Mouse (Mus musculus) liver, embryonic 15.5 days (tissue): ENCODE data around the gene Mfap1b. TPM values are rescaled to one million over a fixed set of nuclear protein-coding genes. Genes with fewer than 3 reads are reported as not detected.
"Not testable (repeated sequence)": the region's sequence is repeated elsewhere in the genome, so short reads cannot be mapped to it uniquely, and the experiment has no call there.

Source experiments
- ATAC-seq: fragments of 200-750 bp; cut with Nextera tagmentation; 2 replicates; pipeline ENCODE4 v1.8.0; 2017; ENCODE audit warnings: moderate number of reproducible peaks, mild to moderate bottlenecking, moderate library complexity; ENCODE audit not compliant: insufficient read depth
- H3K27ac ChIP-seq: fragments of 300-500 bp; sonication (generic); replicated peaks from 2 replicates; pipeline ENCODE4 v1.5.1; 2015; ENCODE audit warnings: mild to moderate bottlenecking, inconsistent platforms
- H3K27me3 ChIP-seq: fragments of 300-500 bp; sonication (generic); 2 replicates; pipeline ENCODE4 v1.6.1; 2015; ENCODE audit warnings: mild to moderate bottlenecking, inconsistent platforms
- H3K36me3 ChIP-seq: fragments of 300-500 bp; sonication (generic); replicated peaks from 2 replicates; pipeline ENCODE4 v1.6.1; 2015; ENCODE audit warnings: moderate library complexity, mild to moderate bottlenecking, inconsistent platforms
- H3K4me1 ChIP-seq: fragments of 300-500 bp; sonication (generic); replicated peaks from 2 replicates; pipeline ENCODE4 v1.6.1; 2015; ENCODE audit warnings: inconsistent platforms
- H3K4me2 ChIP-seq: fragments of 300-500 bp; sonication (generic); 2 replicates; pipeline ENCODE4 v1.6.1; 2015; ENCODE audit warnings: moderate library complexity, mild to moderate bottlenecking, inconsistent platforms
- H3K4me3 ChIP-seq: fragments of 300-500 bp; sonication (generic); replicated peaks from 2 replicates; pipeline ENCODE4 v1.5.1; 2015; ENCODE audit warnings: mild to moderate bottlenecking, inconsistent platforms
- H3K9ac ChIP-seq: fragments of 300-500 bp; sonication (generic); 2 replicates; pipeline ENCODE4 v1.6.1; 2015; ENCODE audit warnings: moderate library complexity, mild to moderate bottlenecking, inconsistent platforms
- H3K9me3 ChIP-seq: fragments of 300-500 bp; sonication (generic); replicated peaks from 2 replicates; pipeline ENCODE4 v1.6.1; 2016; ENCODE audit warnings: inconsistent platforms
- WGBS: fragments of 180-500 bp; shearing (Covaris S2); methylation state at CpG from one replicate; pipeline ENCODE4 v1.1.7; 2015; ENCODE audit warnings: mixed read lengths; ENCODE audit not compliant: insufficient replicate concordance; 5-methylcytosine and 5-hydroxymethylcytosine counted together
- polyA plus RNA-seq: library from polyadenylated mRNA; unstranded; fragments of >200 nt; fragmentation: Nextera tagmentation; extraction: Ambion mirVana; gene quantifications from 2 replicates; pipeline ENCODE4 v1.2.1, GENCODE M21; 2015

Mfap1b gene
- 20.4 and 20.6 TPM in 2 replicates for polyA plus RNA-seq

- H3K4me3 ChIP-seq = peak within 1 kb of the TSS; percentile 75
- peak within 1 kb of the TSS; percentile 82 for H3K4me2 ChIP-seq
- H3K9me3 ChIP-seq, H3K36me3 ChIP-seq, H3K27me3 ChIP-seq: not testable (repeated sequence)
- peak; percentile 94 for ATAC-seq
- peak within 1 kb of the TSS; percentile 83 for H3K27ac ChIP-seq
- peaks cover 11% of the 10 kb centered on the region for H3K4me1 ChIP-seq
- peak within 1 kb of the TSS; percentile 70 for H3K9ac ChIP-seq
- WGBS = 3% methylated on average over 41 of the region's 41 CpGs
Observed at GRCm38 (mm10) chr2:121473301-121474179, at the start of gene Mfap1b. Gene Mfap1b (minus strand): TSS chr2:121474067.

DNA sequence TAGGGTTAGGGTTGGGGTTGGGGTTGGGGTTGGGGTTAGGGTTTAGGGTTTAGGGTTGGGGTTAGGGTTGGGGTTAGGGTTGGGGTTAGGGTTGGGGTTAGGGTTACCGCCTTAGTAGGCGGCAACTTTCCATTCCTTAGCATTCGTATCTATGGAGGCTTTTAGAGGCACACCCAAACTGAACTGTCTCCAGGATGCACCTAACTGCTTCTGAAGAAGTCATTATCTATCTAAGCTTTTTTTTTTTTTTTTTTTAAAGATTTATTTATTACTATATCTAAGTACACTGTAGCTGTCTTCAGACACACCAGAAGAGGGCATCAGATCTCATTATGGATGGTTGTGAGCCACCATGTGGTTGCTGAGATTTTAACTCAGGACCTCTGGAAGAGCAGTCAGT, 49.0 kb upstream of the Mfap1b start:
- H3K4me3 ChIP-seq, ATAC-seq, H3K4me2 ChIP-seq, H3K9me3 ChIP-seq, H3K4me1 ChIP-seq, H3K27ac ChIP-seq, H3K9ac ChIP-seq, H3K27me3 ChIP-seq: not testable (repeated sequence)
- WGBS = 74% methylated on average over 3 of the region's 3 CpGs
- peaks cover 76% of the 10 kb centered on the region for H3K36me3 ChIP-seq

- H3K4me1 ChIP-seq = no peaks in the 10 kb centered on the region
- H3K27ac ChIP-seq = no peak overlapping the region
- no peak overlapping the region for H3K4me3 ChIP-seq
- H3K36me3 ChIP-seq = peaks cover 82% of the 10 kb centered on the region
- H3K27me3 ChIP-seq = no peaks in the 10 kb centered on the region
- H3K9ac ChIP-seq = no peak overlapping the region
- no peaks in the 10 kb centered on the region for H3K9me3 ChIP-seq
- WGBS = 72% methylated on average over 2 of the region's 2 CpGs
- no peak for ATAC-seq
- H3K4me2 ChIP-seq = no peak overlapping the region
Observed at GRCm38 (mm10) chr2:121522006-121522405, 48.1 kb upstream of the Mfap1b start.

GRCm38 (mm10) chr2:121518711-121519110, 44.8 kb upstream of the Mfap1b start:
- ATAC-seq, H3K9me3 ChIP-seq, H3K27ac ChIP-seq, H3K27me3 ChIP-seq, H3K4me1 ChIP-seq, H3K4me3 ChIP-seq, H3K9ac ChIP-seq, H3K4me2 ChIP-seq: not testable (repeated sequence)
- 88% methylated on average over 4 of the region's 4 CpGs for WGBS
- H3K36me3 ChIP-seq = peaks cover 76% of the 10 kb centered on the region

- 83% methylated on average over 5 of the region's 5 CpGs for WGBS
- Histone ChIP-seq H3K27me3 (no peaks in the 10 kb centered on the region), H3K36me3 (peaks cover 76% of the 10 kb centered on the region), H3K9ac (no peak overlapping the region), H3K4me1 (0 out of 2 replicates have a peak, but pooled peaks cover under 1% of the 10 kb centered on the region), H3K4me3 (no peak overlapping the region), H3K4me2 (no peak overlapping the region), H3K27ac (no peak overlapping the region), H3K9me3 (no peaks in the 10 kb centered on the region)
- no peak for ATAC-seq
Observed at GRCm38 (mm10) chr2:121518106-121518505, 44.2 kb upstream of the Mfap1b start.

- peaks cover 87% of the 10 kb centered on the region for H3K36me3 ChIP-seq
- no peak overlapping the region for H3K4me3 ChIP-seq
- WGBS = 82% methylated on average over 4 of the region's 4 CpGs
- H3K27ac ChIP-seq = no peak overlapping the region
- no peak overlapping the region for H3K4me2 ChIP-seq
- ATAC-seq = no peak
- H3K9me3 ChIP-seq = no peaks in the 10 kb centered on the region
- no peaks in the 10 kb centered on the region for H3K27me3 ChIP-seq
- H3K4me1 ChIP-seq = peaks cover 23% of the 10 kb centered on the region
- H3K9ac ChIP-seq = no peak overlapping the region
Observed at GRCm38 (mm10) chr2:121514211-121514610, 40.3 kb upstream of the Mfap1b start.

DNA sequence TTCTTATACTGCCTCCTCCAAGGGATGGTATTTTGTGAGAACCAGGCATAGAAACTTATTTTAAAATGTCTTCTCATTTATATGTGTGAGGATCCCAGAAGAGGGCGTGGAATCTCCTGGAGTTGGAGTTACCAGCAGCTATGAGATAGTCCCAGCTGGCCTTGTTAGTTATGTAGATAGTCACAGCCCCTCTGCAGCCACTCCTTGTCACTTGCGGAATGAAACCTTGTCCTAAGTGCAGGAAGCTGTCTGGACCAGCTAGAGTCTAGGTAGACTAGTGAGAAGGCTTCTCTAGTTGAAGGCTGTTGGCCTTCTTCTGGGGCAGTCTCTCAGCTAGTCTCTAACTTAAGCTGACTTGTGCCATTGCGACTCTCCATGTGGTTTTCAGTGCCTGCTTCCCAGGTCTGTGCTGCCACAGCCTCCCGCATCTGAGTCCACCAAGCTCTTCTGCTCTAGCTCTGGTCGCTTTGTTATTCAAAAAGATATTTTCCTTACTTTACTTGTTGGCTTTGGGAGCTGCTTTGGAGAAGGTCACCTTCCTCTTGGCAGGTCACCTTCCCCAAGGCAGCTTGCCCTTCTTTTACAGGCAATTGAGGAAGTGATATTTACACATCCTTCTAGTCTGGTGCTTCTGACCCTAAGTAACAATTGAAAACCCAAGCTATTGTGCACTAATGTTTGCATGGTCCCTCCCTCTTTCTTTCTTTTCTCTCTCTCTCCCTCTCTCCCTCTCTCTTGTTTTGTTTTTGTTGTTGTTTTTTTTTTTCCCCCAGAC, 39.3 kb upstream of the Mfap1b start:
- H3K9ac ChIP-seq, H3K4me3 ChIP-seq, H3K27me3 ChIP-seq, H3K9me3 ChIP-seq, H3K27ac ChIP-seq, ATAC-seq, H3K4me2 ChIP-seq: not testable (repeated sequence)
- WGBS = 78% methylated on average over 5 of the region's 5 CpGs
- Histone ChIP-seq H3K4me1 (peaks cover 33% of the 10 kb centered on the region), H3K36me3 (peaks cover 77% of the 10 kb centered on the region)

DNA sequence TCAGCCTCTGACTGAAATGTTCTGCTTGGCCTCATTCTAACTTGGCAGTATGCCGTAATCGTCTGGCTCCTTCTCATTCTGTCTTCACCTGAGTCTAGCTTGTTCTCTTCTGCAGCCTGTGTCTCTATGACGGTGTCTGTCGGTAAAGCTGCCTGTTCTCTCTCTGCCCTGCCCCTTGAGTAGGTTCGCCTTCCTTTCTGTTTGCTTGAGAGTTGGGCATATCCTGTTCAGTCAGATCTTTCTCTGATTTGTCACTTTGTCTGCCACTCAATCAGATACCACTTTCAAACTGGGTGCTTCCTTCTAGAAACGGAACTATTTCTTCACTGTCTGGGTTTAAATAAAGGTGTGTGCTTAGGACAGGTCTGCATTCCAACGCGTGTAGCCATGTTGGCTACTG, 37.5 kb upstream of the Mfap1b start:
- Histone ChIP-seq H3K4me3 (no peak overlapping the region), H3K4me1 (peaks cover 41% of the 10 kb centered on the region), H3K9ac (no peak overlapping the region), H3K9me3 (no peaks in the 10 kb centered on the region), H3K4me2 (no peak overlapping the region), H3K27me3 (no peaks in the 10 kb centered on the region), H3K27ac (no peak overlapping the region), H3K36me3 (peaks cover 61% of the 10 kb centered on the region)
- 82% methylated on average over 8 of the region's 8 CpGs for WGBS
- no peak for ATAC-seq

DNA sequence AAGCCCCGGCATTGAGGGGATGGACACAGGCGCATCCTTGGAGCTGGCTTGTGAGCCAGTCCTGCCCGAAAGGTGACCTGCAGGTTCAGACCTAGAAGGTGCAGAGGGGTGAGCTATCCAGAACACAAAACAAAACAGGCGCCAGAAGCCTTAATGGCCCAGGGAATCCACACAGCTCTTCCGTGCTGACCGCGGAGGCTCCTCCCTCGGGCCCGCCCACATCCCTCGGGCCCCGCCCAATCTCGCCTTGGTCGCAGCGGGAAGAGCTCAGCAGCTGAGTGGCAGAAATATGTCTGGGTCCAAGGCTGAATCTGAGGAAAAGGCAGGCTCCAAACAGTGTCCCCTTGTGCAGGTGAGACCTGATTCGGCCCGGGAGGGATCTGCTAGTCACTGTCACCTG, 35.7 kb upstream of the Mfap1b start:
- Histone ChIP-seq H3K4me3 (peak overlapping the region; percentile 51), H3K4me1 (peaks cover 41% of the 10 kb centered on the region), H3K27ac (no peak overlapping the region), H3K9ac (peak overlapping the region; percentile 28; the same call in 1 of the 2 replicates), H3K27me3 (no peaks in the 10 kb centered on the region), H3K9me3 (no peaks in the 10 kb centered on the region), H3K4me2 (peak overlapping the region; percentile 67), H3K36me3 (peaks cover 49% of the 10 kb centered on the region)
- 25% methylated on average over 16 of the region's 16 CpGs for WGBS
- ATAC-seq = peak; percentile 53

GRCm38 (mm10) chr2:121507951-121508330, 34.1 kb upstream of the Mfap1b start:
- no peak for ATAC-seq
- 63% methylated on average over 2 of the region's 2 CpGs for WGBS
- no peak overlapping the region for H3K27ac ChIP-seq
- H3K9me3 ChIP-seq = no peaks in the 10 kb centered on the region
- H3K4me1 ChIP-seq = peaks cover 40% of the 10 kb centered on the region
- peak overlapping the region; percentile 67 for H3K4me2 ChIP-seq
- peak overlapping the region; percentile 72 for H3K4me3 ChIP-seq
- no peaks in the 10 kb centered on the region for H3K27me3 ChIP-seq
- peak overlapping the region; percentile 75 for H3K9ac ChIP-seq
- H3K36me3 ChIP-seq = peaks cover 39% of the 10 kb centered on the region
